Mouse (Mus musculus): ENCODE measurements around the gene Mgat5.

The Mgat5 gene

GRCm38 (mm10) chr1:127260969-127261368 is 56.2 kb downstream of the Mgat5 start:
- no peak for DNase-seq (ENCODE audit: low spot score)

- DNase-seq (ENCODE audit: low spot score): no peak
Observed at GRCm38 (mm10) chr1:127262170-127262837, 57.5 kb downstream of the Mgat5 start.

DNA sequence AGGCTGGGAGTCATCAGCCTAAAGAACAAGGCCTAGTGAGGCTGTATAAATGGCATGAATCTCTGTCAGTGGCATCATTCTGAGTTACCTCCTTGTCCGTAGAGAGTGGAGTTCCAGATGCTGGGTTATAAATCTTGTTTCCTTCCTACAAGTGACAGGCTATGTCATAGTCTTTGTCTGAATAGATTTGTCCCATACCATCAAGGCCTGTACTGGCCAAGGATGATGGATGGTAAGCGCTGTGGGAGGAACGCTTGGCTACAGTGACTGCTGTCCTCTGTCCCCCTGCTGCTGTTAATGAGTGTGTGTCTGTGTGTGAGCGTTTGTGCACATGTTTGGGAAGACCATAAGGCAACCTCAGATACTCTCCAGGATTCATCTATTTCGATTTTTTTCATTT is 63.2 kb downstream of the Mgat5 start:
- DNase-seq (ENCODE audit: low spot score): no peak

GRCm38 (mm10) chr1:127269343-127269742 is 64.5 kb downstream of the Mgat5 start:
- no peak for DNase-seq (ENCODE audit: low spot score)

GRCm38 (mm10) chr1:127270273-127271020 is 65.6 kb downstream of the Mgat5 start:
- DNase-seq (ENCODE audit: low spot score): no peak

- DNase-seq (ENCODE audit: low spot score): no peak
Observed at GRCm38 (mm10) chr1:127271156-127271555, 66.3 kb downstream of the Mgat5 start.

GRCm38 (mm10) chr1:127273363-127273762 is 68.5 kb downstream of the Mgat5 start:
- DNase-seq (ENCODE audit: low spot score): no peak

GRCm38 (mm10) chr1:127275572-127276324 is 70.9 kb downstream of the Mgat5 start:
- no peak for DNase-seq (ENCODE audit: low spot score)

GRCm38 (mm10) chr1:127278067-127278466 is 73.3 kb downstream of the Mgat5 start:
- no peak for DNase-seq (ENCODE audit: low spot score)

GRCm38 (mm10) chr1:127280256-127280655 is 75.4 kb downstream of the Mgat5 start:
- no peak for DNase-seq (ENCODE audit: low spot score)

- DNase-seq (ENCODE audit: low spot score): no peak
Observed at GRCm38 (mm10) chr1:127284975-127285374, 80.2 kb downstream of the Mgat5 start.

- DNase-seq (ENCODE audit: low spot score): no peak
Observed at GRCm38 (mm10) chr1:127287505-127287904, 82.7 kb downstream of the Mgat5 start.

- DNase-seq (ENCODE audit: low spot score): no peak
Observed at GRCm38 (mm10) chr1:127290879-127291278, 86.1 kb downstream of the Mgat5 start.

GRCm38 (mm10) chr1:127291721-127292120 is 86.9 kb downstream of the Mgat5 start:
- no peak for DNase-seq (ENCODE audit: low spot score)

- DNase-seq (ENCODE audit: low spot score): no peak
Observed at GRCm38 (mm10) chr1:127293286-127293685, 88.5 kb downstream of the Mgat5 start.

GRCm38 (mm10) chr1:127296815-127297214 is 92.0 kb downstream of the Mgat5 start:
- DNase-seq (ENCODE audit: low spot score): no peak

DNA sequence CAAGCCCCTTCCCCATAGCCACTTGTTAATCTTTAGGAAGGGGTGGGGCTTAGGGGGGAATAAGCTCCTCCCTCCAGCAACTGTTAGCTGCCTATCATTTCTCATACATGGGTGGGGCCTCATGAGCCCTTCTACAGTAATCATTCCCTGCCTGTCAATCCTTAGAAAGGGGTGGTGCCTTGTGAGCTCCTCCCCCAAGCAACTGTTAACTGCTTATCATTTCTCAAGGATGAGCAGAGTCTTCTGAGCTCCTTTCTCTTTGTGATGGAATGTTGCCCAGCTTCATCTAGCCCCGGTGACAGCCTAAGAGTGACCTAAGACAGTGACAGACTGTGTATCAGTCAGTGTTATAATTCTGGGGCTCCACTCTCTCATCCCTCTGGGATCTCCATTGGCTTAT is 95.0 kb downstream of the Mgat5 start:
- DNase-seq (ENCODE audit: low spot score): no peak

- DNase-seq (ENCODE audit: low spot score): no peak
Observed at GRCm38 (mm10) chr1:127301038-127301437, 96.2 kb downstream of the Mgat5 start.

DNA sequence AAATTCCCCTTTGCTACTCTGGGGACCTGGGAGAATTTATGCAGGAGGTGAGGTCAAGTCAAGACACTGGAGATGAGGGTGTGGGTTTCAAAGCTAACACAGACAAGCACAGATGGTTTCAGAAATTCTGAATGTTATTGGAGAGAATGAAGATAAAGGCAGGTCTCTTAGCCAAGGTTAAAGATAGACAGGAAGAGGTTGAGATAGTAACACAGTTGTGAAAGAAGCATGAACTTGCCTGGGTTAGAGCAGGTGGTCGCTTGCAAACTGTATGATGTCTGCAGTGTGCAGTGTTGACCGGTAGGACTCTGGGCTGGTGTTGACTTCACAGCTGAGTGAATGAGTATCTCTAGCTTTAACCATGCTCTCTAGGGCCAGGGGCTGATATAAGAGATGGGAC is 97.8 kb downstream of the Mgat5 start:
- DNase-seq (ENCODE audit: low spot score): no peak

- no peak for DNase-seq (ENCODE audit: low spot score)
Observed at GRCm38 (mm10) chr1:127303791-127304190, 99.0 kb downstream of the Mgat5 start.

GRCm38 (mm10) chr1:127304281-127304680 is 99.5 kb downstream of the Mgat5 start:
- DNase-seq (ENCODE audit: low spot score): no peak

DNA sequence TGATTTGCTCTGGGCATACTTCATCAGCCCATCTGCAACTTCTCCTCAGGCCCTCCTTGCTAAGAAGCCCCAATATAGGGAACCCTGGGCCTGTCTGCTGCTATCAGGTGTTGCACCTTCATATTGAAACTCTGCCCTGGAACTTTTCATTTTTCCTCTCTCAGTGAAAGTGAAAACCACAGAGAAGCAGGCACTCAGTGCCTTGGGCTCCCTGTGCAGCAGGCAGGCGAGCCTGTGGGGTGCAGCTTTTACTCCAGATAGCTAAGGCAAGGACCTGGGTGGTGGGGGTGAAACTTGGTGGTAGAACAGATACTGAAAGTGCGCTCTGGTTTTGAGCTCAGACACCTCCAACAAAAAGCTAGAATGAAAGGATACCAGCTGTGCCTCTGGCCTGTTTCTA is 100.8 kb downstream of the Mgat5 start:
- no peak for DNase-seq (ENCODE audit: low spot score)

Data from embryo, embryonic 10 days (tissue).